Mouse (Mus musculus) urinary bladder, adult 18-20 months (tissue): ENCODE results near the gene Hpcal4.

ENCODE experiments used
- DNase-seq, 2 experiments: peaks; one replicate each; pipeline ENCODE4 v3.0.0; 2022; ENCODE audit warnings: low spot score in 2 of 2, mixed read lengths in 2 of 2

Gene Hpcal4

DNA sequence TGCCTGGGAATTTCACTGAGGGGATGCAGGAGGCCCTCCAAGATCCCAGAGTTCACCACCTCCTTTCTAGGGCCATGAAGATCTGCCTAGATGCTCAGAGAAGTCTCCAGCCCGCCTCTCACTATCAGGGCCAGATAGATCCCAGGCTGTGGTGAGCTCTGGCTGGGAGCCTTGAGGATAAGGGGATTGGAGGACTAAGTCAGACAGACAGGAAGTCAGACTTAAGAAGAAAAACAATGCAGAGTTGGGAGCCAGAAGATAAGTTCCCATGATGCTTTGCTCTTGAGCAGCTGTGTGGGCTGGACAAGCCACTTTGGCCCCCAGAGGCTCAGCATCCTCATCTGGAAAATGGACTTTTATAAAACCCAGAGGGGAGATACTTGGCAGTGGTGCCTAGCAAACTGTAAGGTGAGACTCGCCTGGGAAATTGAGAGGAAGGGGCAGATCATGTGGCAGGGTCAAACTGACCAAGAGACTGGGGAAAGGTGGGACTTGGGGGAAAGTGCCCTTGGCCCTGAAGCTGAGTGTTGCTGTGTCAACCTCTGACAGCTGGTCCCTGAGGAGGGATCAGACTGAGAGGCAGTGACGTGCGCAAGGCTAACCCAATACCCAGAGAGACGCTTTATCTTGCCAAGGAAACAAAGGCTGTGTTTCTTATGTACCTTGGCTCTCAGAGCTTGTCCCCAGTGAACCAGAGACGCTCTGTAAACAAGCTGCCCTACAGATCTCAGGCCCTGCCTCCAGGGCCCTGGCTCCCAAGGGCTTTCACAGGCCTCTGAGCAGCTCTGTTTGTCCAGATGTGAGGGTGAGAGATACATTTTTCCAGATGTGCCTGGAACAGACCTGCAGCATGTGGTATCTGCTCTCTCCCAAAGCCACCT is 54.6 kb downstream of the Hpcal4 start:
- no peak for DNase-seq

GRCm38 (mm10) chr4:123239361-123240203 is 56.6 kb downstream of the Hpcal4 start:
- no peak for DNase-seq
